Mouse (Mus musculus): Measurements from ENCODE around the gene Gm20929. TPM values are rescaled to one million over a fixed set of nuclear protein-coding genes. Genes with fewer than 3 reads are reported as not detected.

The Gm20929 gene
- polyA plus RNA-seq (2012; rRNA removed): not detected in 2 replicates

GRCm38 (mm10) chrY:53843649-53844048 lies at the start of gene Gm20929:
Gene Gm20929 (plus strand): TSS chrY:53843949.

